Mouse (Mus musculus) ES-E14 (cell line): Measurements from ENCODE around the gene Nos1. TPM values are rescaled to one million over a fixed set of nuclear protein-coding genes. Genes with fewer than 3 reads are reported as not detected.

ENCODE experiments used
- DNase-seq: peaks from one replicate; pipeline ENCODE4 v3.0.0-alpha.2; 2013; ENCODE audit warnings: low read depth, low spot score
- H3K27ac ChIP-seq: 2 replicates; pipeline ENCODE4 v1.5.1; 2012; ENCODE audit warnings: low read depth, mild to moderate bottlenecking, low read length, moderate library complexity, mixed read lengths; ENCODE audit not compliant: poor library complexity, insufficient read depth, severe bottlenecking
- H3K36me3 ChIP-seq: 2 replicates; pipeline ENCODE4 v1.6.1; 2012; ENCODE audit warnings: mild to moderate bottlenecking, low read length, moderate library complexity, mixed read lengths; ENCODE audit not compliant: control insufficient read depth, poor library complexity, insufficient read depth, severe bottlenecking
- H3K4me1 ChIP-seq, 2 experiments: fragments of 150-350 bp in 1 of 2; sonication (generic) in 1 of 2; 2 replicates each; pipeline ENCODE4 v1.6.1; 2012; ENCODE audit warnings: low read length in 2 of 2, mild to moderate bottlenecking in 1 of 2, mixed read lengths in 1 of 2; ENCODE audit not compliant: control insufficient read depth in 2 of 2, insufficient read depth in 2 of 2, poor library complexity in 1 of 2
- H3K4me3 ChIP-seq, 2 experiments: fragments of 150-350 bp in 1 of 2; sonication (generic) in 1 of 2; 2 replicates each; pipeline ENCODE4 v1.5.1; 2012; ENCODE audit warnings: low read length in 2 of 2, low read depth in 1 of 2, mild to moderate bottlenecking in 1 of 2, mixed read lengths in 1 of 2; ENCODE audit not compliant: insufficient read depth in 1 of 2, poor library complexity in 1 of 2, severe bottlenecking in 1 of 2
- H3K9ac ChIP-seq: 2 replicates; pipeline ENCODE4 v1.6.1; 2012; ENCODE audit warnings: low read depth, mild to moderate bottlenecking, low read length, mixed read lengths; ENCODE audit not compliant: poor library complexity, insufficient read depth, severe bottlenecking
- H3K9me3 ChIP-seq: fragments of 150-350 bp; sonication (generic); 2 replicates; pipeline ENCODE4 v1.6.1; 2012; ENCODE audit warnings: low read depth, mild to moderate bottlenecking, low read length; ENCODE audit not compliant: control insufficient read depth, insufficient read depth
- CHD2 ChIP-seq: IDR thresholded peaks from 2 replicates; pipeline ENCODE4 v1.6.1; 2014; ENCODE audit warnings: mild to moderate bottlenecking, low read depth, low read length, inconsistent platforms
- HCFC1 ChIP-seq: IDR thresholded peaks from 2 replicates; pipeline ENCODE4 v1.6.1; 2012; ENCODE audit warnings: low read length, inconsistent platforms, borderline replicate concordance; ENCODE audit not compliant: insufficient read depth
- MAFK ChIP-seq: IDR thresholded peaks from 2 replicates; pipeline ENCODE4 v1.6.1; 2014; ENCODE audit warnings: mild to moderate bottlenecking, low read depth, low read length, inconsistent platforms; ENCODE audit not compliant: insufficient read depth
- ZC3H11A ChIP-seq: IDR thresholded peaks from 2 replicates; pipeline ENCODE4 v1.6.1; 2012; ENCODE audit warnings: low read depth, mild to moderate bottlenecking, inconsistent platforms, low read length, borderline replicate concordance
- ZNF384 ChIP-seq: IDR thresholded peaks from 2 replicates; pipeline ENCODE4 v1.6.1; 2012; ENCODE audit warnings: low read depth, low read length, inconsistent platforms
- in situ Hi-C, 2 experiments: fragments of 600-800 bp; cut with MboI; formaldehyde crosslinking; loops; one replicate each; pipeline ENCODE4 v1.15.1; 2025; ENCODE audit warnings: low sequenced_read_pairs in 2 of 2, inconsistent platforms in 1 of 2; ENCODE audit not compliant: unreplicated experiment in 2 of 2
- total RNA-seq: library from RNA; depleted of rRNA; stranded (reverse); fragments of 300-350 nt; gene quantifications from 2 replicates; pipeline ENCODE4 v1.2.3, GENCODE M21; 2012

The Nos1 gene
- total RNA-seq, 1 experiment: 3.4 TPM

GRCm38 (mm10) chr5:117899361-117899760 lies 118.5 kb downstream of the Nos1 start:
- Histone ChIP-seq H3K27ac (no peak overlapping the region), H3K36me3 (no peaks in the 10 kb centered on the region), H3K9ac (no peak overlapping the region), H3K4me3 (no peak overlapping the region), H3K9me3 (no peaks in the 10 kb centered on the region), H3K4me1 (peaks cover 2 to 35% of the 10 kb centered on the region in 2 experiments; a peak in 2 of 4 replicates)
- no peak for TF ChIP-seq ZNF384
- TF ChIP-seq HCFC1: no peak
- TF ChIP-seq ZC3H11A: no peak
- no peak for TF ChIP-seq CHD2
- TF ChIP-seq MAFK: no peak
- DNase-seq: no peak
- in situ Hi-C loops: no loop called here

GRCm38 (mm10) chr5:117900921-117901705 lies 120.3 kb downstream of the Nos1 start:
- TF ChIP-seq ZC3H11A: no peak
- Histone ChIP-seq H3K9ac (no peak overlapping the region), H3K27ac (no peak overlapping the region), H3K36me3 (no peaks in the 10 kb centered on the region), H3K4me3 (no peak overlapping the region), H3K4me1 (peaks cover 2 to 33% of the 10 kb centered on the region in 2 experiments; a peak in 2 of 4 replicates), H3K9me3 (no peaks in the 10 kb centered on the region)
- in situ Hi-C loops: no loop called here
- no peak for DNase-seq

GRCm38 (mm10) chr5:117903534-117903933 lies 122.7 kb downstream of the Nos1 start:
- Histone ChIP-seq H3K9ac (no peak overlapping the region), H3K36me3 (no peaks in the 10 kb centered on the region), H3K27ac (no peak overlapping the region), H3K4me1 (peaks cover 0 to 17% of the 10 kb centered on the region in 2 experiments; a peak in 2 of 4 replicates), H3K9me3 (no peaks in the 10 kb centered on the region), H3K4me3 (no peak overlapping the region)
- TF ChIP-seq CHD2 (no peak), MAFK (no peak), ZC3H11A (no peak), ZNF384 (no peak), HCFC1 (no peak)
- DNase-seq: no peak
- in situ Hi-C loops: no loop called here

GRCm38 (mm10) chr5:117905728-117906127 lies 124.9 kb downstream of the Nos1 start:
- in situ Hi-C loops: no loop called here
- no peak overlapping the region for H3K9ac ChIP-seq
- no peak overlapping the region for H3K27ac ChIP-seq
- no peaks in the 10 kb centered on the region for H3K36me3 ChIP-seq
- no peak overlapping the region for H3K4me3 ChIP-seq
- H3K9me3 ChIP-seq: no peaks in the 10 kb centered on the region
- TF ChIP-seq MAFK: no peak
- no peak for TF ChIP-seq ZC3H11A
- no peak for TF ChIP-seq ZNF384
- no peak for TF ChIP-seq CHD2
- TF ChIP-seq HCFC1: no peak
- no peak for DNase-seq
- peaks cover 0 to 8% of the 10 kb centered on the region in 2 experiments; a peak in 2 of 4 replicates for H3K4me1 ChIP-seq

GRCm38 (mm10) chr5:117909524-117909923 lies 128.7 kb downstream of the Nos1 start:
- in situ Hi-C loops: no loop called here
- TF ChIP-seq MAFK (no peak), HCFC1 (no peak), ZNF384 (no peak), CHD2 (no peak), ZC3H11A (no peak)

More at GRCm38 (mm10) chr5:117909524-117909923, 128.7 kb downstream of the Nos1 start:
- Histone ChIP-seq H3K36me3 (no peaks in the 10 kb centered on the region), H3K4me1 (0 out of 4 replicates have a peak, but pooled peaks cover 0 to 2% of the 10 kb centered on the region in 2 experiments), H3K27ac (no peak overlapping the region), H3K9me3 (no peaks in the 10 kb centered on the region), H3K4me3 (no peak overlapping the region), H3K9ac (no peak overlapping the region)
- DNase-seq: no peak
